Mouse (Mus musculus): Measurements from ENCODE around the gene Mgll. TPM values are rescaled to one million over a fixed set of nuclear protein-coding genes. Genes with fewer than 3 reads are reported as not detected.

The Mgll gene
- polyA plus RNA-seq, 1 experiment from 2014 or later: 51.3 TPM

GRCm38 (mm10) chr6:88849270-88849669 lies 125.1 kb downstream of the Mgll start:
- ATAC-seq (ENCODE audit: low FRiP score) (no peak), DNase-seq (ENCODE audit: low spot score) (no peak)
- H3K4me1 ChIP-seq (replicated peaks; ENCODE audit: control insufficient read depth, insufficient read depth, low read length): no peaks in the 10 kb centered on the region
- H3K9ac ChIP-seq: no peak overlapping the region
- H3K4me3 ChIP-seq (replicated peaks; ENCODE audit: low read length): no peak overlapping the region
- H3K27ac ChIP-seq: no peak overlapping the region
- no peaks in the 10 kb centered on the region for H3K9me3 ChIP-seq (ENCODE audit: control insufficient read depth, low read length)
- H3K27me3 ChIP-seq (ENCODE audit: control insufficient read depth, insufficient read depth, low read length): no peaks in the 10 kb centered on the region
- H3K4me2 ChIP-seq (replicated peaks): no peak overlapping the region
- WGBS: 52% methylated on average over 4 of the region's 4 CpGs
- H3K36me3 ChIP-seq (replicated peaks; ENCODE audit: control insufficient read depth, insufficient read depth): peaks cover 91% of the 10 kb centered on the region

DNA sequence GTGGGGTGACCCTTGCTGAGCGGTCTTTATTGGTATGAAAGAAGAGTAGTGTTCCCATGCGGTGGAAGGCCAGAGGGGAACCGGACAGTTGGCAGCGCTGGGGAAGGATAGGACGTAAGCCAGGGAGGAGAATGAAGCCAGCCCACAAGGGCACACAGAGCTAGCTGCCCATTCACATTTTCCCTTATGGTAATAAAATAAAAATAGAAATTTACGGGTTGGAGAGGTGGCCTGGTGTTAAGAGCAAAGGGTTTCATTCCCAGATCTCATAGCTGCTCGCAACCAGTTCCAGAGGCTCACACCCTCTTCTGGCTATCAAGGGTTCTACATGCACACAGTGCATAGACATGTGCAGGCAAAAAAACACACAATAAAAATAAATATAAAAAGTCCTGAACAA lies 125.8 kb downstream of the Mgll start:
- DNase-seq (ENCODE audit: low spot score) (no peak), ATAC-seq (ENCODE audit: low FRiP score) (no peak)
- peaks cover 90% of the 10 kb centered on the region for H3K36me3 ChIP-seq (replicated peaks; ENCODE audit: control insufficient read depth, insufficient read depth)
- H3K9me3 ChIP-seq (ENCODE audit: control insufficient read depth, low read length): no peaks in the 10 kb centered on the region
- no peak overlapping the region for H3K27ac ChIP-seq
- no peak overlapping the region for H3K4me3 ChIP-seq (replicated peaks; ENCODE audit: low read length)
- no peak overlapping the region for H3K4me2 ChIP-seq (replicated peaks)
- WGBS: 88% methylated on average over 7 of the region's 7 CpGs
- no peaks in the 10 kb centered on the region for H3K4me1 ChIP-seq (replicated peaks; ENCODE audit: control insufficient read depth, insufficient read depth, low read length)
- no peak overlapping the region for H3K9ac ChIP-seq
- H3K27me3 ChIP-seq (ENCODE audit: control insufficient read depth, insufficient read depth, low read length): no peaks in the 10 kb centered on the region

- DNase-seq (ENCODE audit: low spot score) (no peak), ATAC-seq (ENCODE audit: low FRiP score) (no peak)
- H3K9ac ChIP-seq: no peak overlapping the region
- no peak overlapping the region for H3K4me3 ChIP-seq (replicated peaks; ENCODE audit: low read length)
- H3K27me3 ChIP-seq (ENCODE audit: control insufficient read depth, insufficient read depth, low read length): no peaks in the 10 kb centered on the region
- H3K4me2 ChIP-seq (replicated peaks): no peak overlapping the region
- 77% methylated on average over 5 of the region's 5 CpGs for WGBS
- no peaks in the 10 kb centered on the region for H3K9me3 ChIP-seq (ENCODE audit: control insufficient read depth, low read length)
- no peaks in the 10 kb centered on the region for H3K4me1 ChIP-seq (replicated peaks; ENCODE audit: control insufficient read depth, insufficient read depth, low read length)
- no peak overlapping the region for H3K27ac ChIP-seq
- H3K36me3 ChIP-seq (replicated peaks; ENCODE audit: control insufficient read depth, insufficient read depth): peaks cover 78% of the 10 kb centered on the region
Observed at GRCm38 (mm10) chr6:88854509-88854908, 130.3 kb downstream of the Mgll start.

DNA sequence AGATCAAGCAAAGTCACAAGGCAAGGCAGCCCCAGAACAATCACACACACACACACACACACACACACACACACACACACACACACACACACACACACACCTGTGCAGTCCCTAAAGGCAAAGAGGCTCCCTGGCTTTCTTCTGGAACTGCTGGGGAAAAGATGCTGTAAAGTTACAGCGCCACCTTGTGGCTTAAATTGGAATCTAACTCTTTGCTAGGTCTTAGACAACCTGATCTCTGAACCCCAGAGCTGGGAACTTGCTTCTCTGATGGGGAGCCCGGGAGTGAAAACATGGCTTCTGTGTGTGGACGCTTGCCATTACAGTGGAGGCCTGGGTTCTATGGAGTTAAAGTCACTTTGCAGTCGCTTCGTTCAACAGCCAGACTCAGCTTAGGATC lies 131.4 kb downstream of the Mgll start:
- no peaks in the 10 kb centered on the region for H3K27me3 ChIP-seq (ENCODE audit: control insufficient read depth, insufficient read depth, low read length)
- H3K9ac ChIP-seq: no peak overlapping the region
- no peak overlapping the region for H3K4me2 ChIP-seq (replicated peaks)
- H3K36me3 ChIP-seq (replicated peaks; ENCODE audit: control insufficient read depth, insufficient read depth): peaks cover 78% of the 10 kb centered on the region
- no peak overlapping the region for H3K4me3 ChIP-seq (replicated peaks; ENCODE audit: low read length)
- WGBS: 26% methylated on average over 5 of the region's 5 CpGs
- DNase-seq (ENCODE audit: low spot score): peak; percentile 86
- H3K27ac ChIP-seq: no peak overlapping the region
- H3K4me1 ChIP-seq (replicated peaks; ENCODE audit: control insufficient read depth, insufficient read depth, low read length): no peaks in the 10 kb centered on the region
- H3K9me3 ChIP-seq (ENCODE audit: control insufficient read depth, low read length): no peaks in the 10 kb centered on the region
- ATAC-seq (ENCODE audit: low FRiP score): 0 out of 2 replicates have a peak, but pooled peaks have one; percentile 35

DNA sequence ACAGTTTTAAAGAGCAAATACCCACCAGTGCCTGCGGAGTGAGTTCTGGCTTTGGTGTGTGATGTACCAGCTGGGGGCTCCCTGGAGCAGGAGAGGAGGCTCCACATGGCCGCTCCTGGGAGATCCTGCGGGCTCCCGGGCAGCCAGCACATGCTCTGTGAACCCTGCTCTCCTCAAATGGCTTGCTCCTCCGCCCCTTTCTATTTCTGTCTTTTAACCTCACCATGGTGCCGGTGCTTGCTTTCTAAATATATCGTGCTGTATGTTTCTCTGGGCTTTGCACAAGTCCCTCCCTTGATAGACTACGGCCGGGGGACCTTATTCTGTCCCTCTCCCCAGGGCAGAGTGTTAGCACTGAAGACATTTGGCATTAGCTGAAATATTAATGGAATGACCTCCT lies 133.0 kb downstream of the Mgll start:
- H3K9me3 ChIP-seq (ENCODE audit: control insufficient read depth, low read length): no peaks in the 10 kb centered on the region
- H3K4me1 ChIP-seq (replicated peaks; ENCODE audit: control insufficient read depth, insufficient read depth, low read length): no peaks in the 10 kb centered on the region
- H3K4me3 ChIP-seq (replicated peaks; ENCODE audit: low read length): no peak overlapping the region
- H3K27ac ChIP-seq: no peak overlapping the region
- 40% methylated on average over 9 of the region's 9 CpGs for WGBS
- no peak overlapping the region; the same call in 1 of the 2 replicates for H3K9ac ChIP-seq
- peaks cover 84% of the 10 kb centered on the region for H3K36me3 ChIP-seq (replicated peaks; ENCODE audit: control insufficient read depth, insufficient read depth)
- H3K27me3 ChIP-seq (ENCODE audit: control insufficient read depth, insufficient read depth, low read length): no peaks in the 10 kb centered on the region
- DNase-seq (ENCODE audit: low spot score) (no peak), ATAC-seq (ENCODE audit: low FRiP score) (no peak)
- H3K4me2 ChIP-seq (replicated peaks): no peak overlapping the region

DNA sequence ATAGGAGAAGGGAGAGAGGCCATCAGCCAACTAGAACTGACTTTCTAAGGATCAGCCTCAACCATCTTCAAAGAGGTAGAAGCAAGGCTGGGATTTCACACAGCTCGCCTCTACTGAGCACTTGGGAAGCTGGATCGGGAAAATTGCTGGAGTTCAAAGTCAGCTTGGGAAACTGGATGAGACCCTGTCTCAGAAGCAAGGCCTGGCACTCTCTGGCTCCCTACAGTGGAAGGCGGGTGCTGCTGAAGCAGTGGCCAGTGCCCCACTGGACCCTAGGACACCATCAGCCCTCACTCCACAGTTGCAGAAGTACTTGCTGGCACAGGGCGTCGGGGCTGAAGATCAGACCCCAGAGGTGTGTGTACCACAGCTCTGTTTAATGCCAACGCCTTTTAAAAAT lies 133.6 kb downstream of the Mgll start:
- WGBS: 88% methylated on average over 6 of the region's 6 CpGs
- no peak overlapping the region for H3K27ac ChIP-seq
- DNase-seq (ENCODE audit: low spot score) (no peak), ATAC-seq (ENCODE audit: low FRiP score) (no peak)
- H3K4me2 ChIP-seq (replicated peaks): no peak overlapping the region
- H3K27me3 ChIP-seq (ENCODE audit: control insufficient read depth, insufficient read depth, low read length): no peaks in the 10 kb centered on the region
- H3K9ac ChIP-seq: no peak overlapping the region
- no peak overlapping the region for H3K4me3 ChIP-seq (replicated peaks; ENCODE audit: low read length)
- H3K9me3 ChIP-seq (ENCODE audit: control insufficient read depth, low read length): no peaks in the 10 kb centered on the region
- peaks cover 85% of the 10 kb centered on the region for H3K36me3 ChIP-seq (replicated peaks; ENCODE audit: control insufficient read depth, insufficient read depth)
- no peaks in the 10 kb centered on the region for H3K4me1 ChIP-seq (replicated peaks; ENCODE audit: control insufficient read depth, insufficient read depth, low read length)

- Histone ChIP-seq H3K4me3 (replicated peaks; ENCODE audit: low read length) (no peak overlapping the region), H3K4me1 (replicated peaks; ENCODE audit: control insufficient read depth, insufficient read depth, low read length) (no peaks in the 10 kb centered on the region), H3K4me2 (replicated peaks) (no peak overlapping the region), H3K9me3 (ENCODE audit: control insufficient read depth, low read length) (no peaks in the 10 kb centered on the region), H3K9ac (no peak overlapping the region), H3K27me3 (ENCODE audit: control insufficient read depth, insufficient read depth, low read length) (no peaks in the 10 kb centered on the region), H3K27ac (no peak overlapping the region), H3K36me3 (replicated peaks; ENCODE audit: control insufficient read depth, insufficient read depth) (peaks cover 86% of the 10 kb centered on the region)
- ATAC-seq (ENCODE audit: low FRiP score) (no peak), DNase-seq (ENCODE audit: low spot score) (no peak)
- WGBS: 64% methylated on average over 7 of the region's 7 CpGs
Observed at GRCm38 (mm10) chr6:88858341-88858740, 134.1 kb downstream of the Mgll start.

GRCm38 (mm10) chr6:88860914-88861313 lies 136.7 kb downstream of the Mgll start:
- Histone ChIP-seq H3K36me3 (replicated peaks; ENCODE audit: control insufficient read depth, insufficient read depth) (peaks cover 93% of the 10 kb centered on the region), H3K4me1 (replicated peaks; ENCODE audit: control insufficient read depth, insufficient read depth, low read length) (no peaks in the 10 kb centered on the region), H3K9ac (no peak overlapping the region), H3K4me2 (replicated peaks) (no peak overlapping the region), H3K27ac (no peak overlapping the region), H3K4me3 (replicated peaks; ENCODE audit: low read length) (no peak overlapping the region), H3K27me3 (ENCODE audit: control insufficient read depth, insufficient read depth, low read length) (no peaks in the 10 kb centered on the region), H3K9me3 (ENCODE audit: control insufficient read depth, low read length) (no peaks in the 10 kb centered on the region)
- ATAC-seq (ENCODE audit: low FRiP score): no peak
- DNase-seq (ENCODE audit: low spot score): peak; percentile 56
- 6% methylated on average over 2 of the region's 2 CpGs for WGBS

- 81% methylated on average over 7 of the region's 7 CpGs for WGBS
- Histone ChIP-seq H3K4me1 (replicated peaks; ENCODE audit: control insufficient read depth, insufficient read depth, low read length) (peaks cover 14% of the 10 kb centered on the region), H3K4me2 (replicated peaks) (no peak overlapping the region), H3K9ac (no peak overlapping the region), H3K4me3 (replicated peaks; ENCODE audit: low read length) (no peak overlapping the region), H3K9me3 (ENCODE audit: control insufficient read depth, low read length) (no peaks in the 10 kb centered on the region), H3K27me3 (ENCODE audit: control insufficient read depth, insufficient read depth, low read length) (no peaks in the 10 kb centered on the region), H3K36me3 (replicated peaks; ENCODE audit: control insufficient read depth, insufficient read depth) (peaks cover 70% of the 10 kb centered on the region), H3K27ac (no peak overlapping the region)
- no peak for DNase-seq (ENCODE audit: low spot score)
- ATAC-seq (ENCODE audit: low FRiP score): no peak
Observed at GRCm38 (mm10) chr6:88865704-88866103, 141.5 kb downstream of the Mgll start.

GRCm38 (mm10) chr6:88869459-88869858 lies 145.2 kb downstream of the Mgll start:
- Histone ChIP-seq H3K4me2 (replicated peaks) (no peak overlapping the region), H3K9ac (no peak overlapping the region), H3K4me1 (replicated peaks; ENCODE audit: control insufficient read depth, insufficient read depth, low read length) (peaks cover 40% of the 10 kb centered on the region), H3K27me3 (ENCODE audit: control insufficient read depth, insufficient read depth, low read length) (no peaks in the 10 kb centered on the region), H3K36me3 (replicated peaks; ENCODE audit: control insufficient read depth, insufficient read depth) (peaks cover 32% of the 10 kb centered on the region), H3K9me3 (ENCODE audit: control insufficient read depth, low read length) (no peaks in the 10 kb centered on the region), H3K4me3 (replicated peaks; ENCODE audit: low read length) (no peak overlapping the region), H3K27ac (no peak overlapping the region)
- DNase-seq (ENCODE audit: low spot score) (no peak), ATAC-seq (ENCODE audit: low FRiP score) (no peak)
- WGBS: 75% methylated on average over 7 of the region's 7 CpGs
